Mouse (Mus musculus) regulatory T cell (primary cell): ENCODE data around the gene Gltp.

Experiments
- in situ Hi-C: fragments of 300-600 bp; cut with MboI, MseI; formaldehyde crosslinking; loops from one replicate; pipeline ENCODE4 v1.15.1; 2025; ENCODE audit warnings: high pct_unique_total_duplicates

Gene Gltp

DNA sequence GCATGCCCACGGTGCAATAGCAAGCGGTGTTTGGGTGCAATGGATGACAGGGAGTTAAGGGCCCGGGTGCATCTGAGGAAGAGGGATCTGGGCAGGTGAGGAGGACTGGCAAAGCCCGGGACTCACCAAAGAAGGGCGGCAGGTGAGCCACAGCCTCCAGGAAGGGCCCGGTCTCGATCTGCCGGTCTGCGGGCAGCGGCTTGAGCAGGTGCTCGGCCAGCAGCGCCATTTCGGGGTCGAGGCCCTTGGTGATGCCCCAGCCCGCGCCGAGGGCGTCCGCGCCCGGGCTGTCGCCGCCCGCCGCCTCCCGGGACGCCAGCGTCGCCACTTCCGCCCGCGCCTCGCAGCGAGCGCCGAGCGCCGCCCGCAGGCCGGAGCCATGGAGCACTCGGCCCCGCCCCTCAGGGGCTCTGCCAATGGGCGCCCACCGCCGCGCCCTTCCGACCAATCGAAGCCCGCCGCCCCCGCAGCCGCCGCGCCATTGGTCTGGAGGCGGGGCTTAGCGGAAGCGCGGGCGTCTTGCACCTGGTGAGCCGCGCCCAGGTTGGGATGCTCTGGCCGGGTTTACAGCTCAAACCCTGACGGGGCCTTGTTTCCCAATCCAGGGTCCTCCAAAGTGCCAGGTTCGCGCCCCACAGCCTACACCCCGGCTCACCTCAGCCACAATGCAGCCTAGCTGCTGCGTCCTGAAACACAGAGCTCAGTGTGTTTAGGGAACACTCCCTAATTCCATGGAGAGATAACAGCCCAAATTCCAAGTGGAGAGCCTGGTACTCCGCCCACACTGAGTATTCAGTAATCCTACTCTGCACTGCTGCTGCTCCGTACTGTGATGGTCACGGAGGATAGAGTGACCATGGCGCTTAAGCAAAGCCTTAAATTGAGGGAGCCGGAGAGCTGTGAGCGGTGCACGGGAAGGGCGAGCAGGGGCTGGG lies at the start of gene Gltp:
Gene Gltp (minus strand): TSS at position 352 of the 935 bp plus-strand sequence.
- in situ Hi-C loops, result no loop called here

- in situ Hi-C loops, result no loop called here
Observed at GRCm38 (mm10) chr5:114738707-114739241, 48.0 kb upstream of the Gltp start.

- in situ Hi-C loops, result no loop called here
Observed at GRCm38 (mm10) chr5:114737090-114737887, 46.5 kb upstream of the Gltp start.

- in situ Hi-C loops, result no loop called here
Observed at GRCm38 (mm10) chr5:114733606-114734005, 42.8 kb upstream of the Gltp start.

DNA sequence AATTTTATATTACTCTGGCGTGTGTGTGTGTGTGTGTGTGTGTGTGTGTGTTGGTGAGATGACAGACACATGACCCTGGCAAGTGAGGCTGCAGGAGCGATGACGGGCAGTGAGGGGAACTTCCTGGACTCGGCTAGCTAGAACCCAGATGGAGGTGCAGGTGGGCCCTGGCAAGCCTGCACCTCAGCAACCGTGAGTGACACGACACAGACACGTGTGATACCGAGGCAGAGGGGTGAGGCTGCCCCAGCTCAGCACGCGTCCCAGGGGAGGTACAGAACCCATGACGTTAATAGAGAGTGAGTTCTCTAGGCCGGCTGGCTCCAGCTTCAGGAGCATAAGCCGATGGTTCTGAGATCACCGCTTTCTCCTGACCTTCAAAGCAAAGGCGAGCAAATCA lies 41.2 kb upstream of the Gltp start:
- in situ Hi-C loops, result no loop called here

GRCm38 (mm10) chr5:114731498-114731897 lies 40.7 kb upstream of the Gltp start:
- in situ Hi-C loops, result no loop called here

GRCm38 (mm10) chr5:114730129-114730528 lies 39.3 kb upstream of the Gltp start:
- in situ Hi-C loops, result no loop called here

- in situ Hi-C loops, result loop anchor here (10.0 kb wide), 1 partner anchor 357 kb away; no protein-coding TSS in a partner anchor
Observed at GRCm38 (mm10) chr5:114728160-114728559, 37.4 kb upstream of the Gltp start.

- in situ Hi-C loops, result loop anchor here (10.0 kb wide), 1 partner anchor 362 kb away; no protein-coding TSS in a partner anchor
Observed at GRCm38 (mm10) chr5:114722846-114723245, 32.1 kb upstream of the Gltp start.

GRCm38 (mm10) chr5:114721969-114722368 lies 31.2 kb upstream of the Gltp start:
- in situ Hi-C loops, result loop anchor here (10.0 kb wide), 1 partner anchor 363 kb away; no protein-coding TSS in a partner anchor

DNA sequence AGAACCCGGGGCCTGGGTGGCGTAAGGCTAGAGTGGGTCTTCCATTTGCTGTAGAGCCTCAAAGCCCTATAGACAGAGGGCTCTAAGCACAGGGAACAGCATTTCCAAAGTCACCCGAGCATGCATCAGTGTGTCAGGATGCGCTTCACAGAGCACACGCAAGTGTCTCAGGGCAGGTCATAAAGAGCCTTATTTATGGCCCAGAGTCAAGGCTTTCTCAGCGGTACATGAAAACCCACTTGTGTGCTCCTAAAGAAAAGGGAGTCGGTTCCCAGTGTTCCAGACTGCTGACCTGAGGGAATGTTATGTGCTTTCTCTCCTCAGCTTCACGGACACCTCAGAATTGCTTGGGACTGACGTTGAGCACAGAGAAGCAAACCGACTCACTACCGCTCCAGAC lies 30.0 kb upstream of the Gltp start:
- in situ Hi-C loops, result loop anchor here (10.0 kb wide), 1 partner anchor 364 kb away; no protein-coding TSS in a partner anchor

DNA sequence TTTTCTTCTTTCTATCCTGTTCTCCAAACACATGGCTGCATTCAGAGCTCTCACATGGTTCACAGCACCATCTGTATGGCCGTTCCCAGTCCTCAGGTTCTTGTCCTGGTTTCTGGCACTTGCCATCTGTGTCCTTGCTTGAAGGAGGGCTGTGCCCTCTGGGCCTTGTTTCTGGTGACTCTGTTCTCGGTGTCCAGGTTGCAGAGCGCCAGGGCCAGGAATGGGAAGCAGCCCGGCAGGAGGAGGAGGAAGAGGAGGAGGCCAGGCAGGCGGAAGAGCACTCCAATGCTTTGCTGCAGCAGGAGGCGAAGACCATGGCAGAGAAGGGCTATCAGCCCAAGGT lies 29.1 kb upstream of the Gltp start:
- in situ Hi-C loops, result loop anchor here (10.0 kb wide), 1 partner anchor 365 kb away; no protein-coding TSS in a partner anchor

DNA sequence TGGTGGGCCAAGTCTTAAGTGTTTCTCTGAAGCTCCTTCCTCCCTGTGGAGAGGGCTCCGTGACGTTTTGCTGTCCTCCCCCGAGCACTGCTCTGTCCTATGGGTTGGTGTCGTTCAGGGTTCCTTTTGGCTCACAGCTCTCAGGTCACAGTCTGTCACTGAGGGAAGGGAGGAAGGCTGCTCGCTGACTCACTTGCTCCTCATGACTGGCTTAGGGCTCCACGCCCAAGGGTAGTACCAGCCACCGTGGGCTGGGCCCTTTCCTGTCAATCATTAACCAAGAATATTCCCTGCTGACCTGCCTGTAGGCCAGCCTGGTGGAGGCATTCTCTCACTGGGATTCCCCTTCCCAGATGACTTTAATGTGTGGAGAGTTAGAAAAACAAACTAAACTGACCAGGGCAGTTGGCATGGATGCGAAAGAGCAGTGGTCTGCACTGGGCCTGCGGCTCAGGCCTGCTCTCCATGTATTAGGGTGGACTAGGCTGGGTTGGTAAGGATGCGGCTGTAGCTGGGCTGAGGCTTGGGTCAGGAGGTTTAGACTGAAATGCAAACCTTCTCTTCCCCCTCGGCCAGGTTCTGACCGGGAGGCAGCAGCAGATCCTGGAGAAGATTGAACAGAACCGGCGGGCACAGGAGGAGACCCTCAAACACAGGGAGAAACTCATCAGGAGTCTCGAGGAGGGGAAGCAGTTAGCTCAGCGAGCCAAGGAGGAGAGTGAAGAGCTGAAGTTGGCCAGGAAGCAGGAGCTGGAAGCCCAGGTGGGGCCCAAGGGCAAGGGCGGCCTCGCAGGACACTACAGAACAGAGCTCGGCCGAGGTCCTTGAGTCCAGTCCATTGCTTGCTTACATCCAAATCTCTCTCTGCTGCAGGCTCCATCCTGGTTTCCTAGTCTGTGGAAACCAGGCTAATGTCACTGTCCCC lies 28.5 kb upstream of the Gltp start:
- in situ Hi-C loops, result no loop called here

DNA sequence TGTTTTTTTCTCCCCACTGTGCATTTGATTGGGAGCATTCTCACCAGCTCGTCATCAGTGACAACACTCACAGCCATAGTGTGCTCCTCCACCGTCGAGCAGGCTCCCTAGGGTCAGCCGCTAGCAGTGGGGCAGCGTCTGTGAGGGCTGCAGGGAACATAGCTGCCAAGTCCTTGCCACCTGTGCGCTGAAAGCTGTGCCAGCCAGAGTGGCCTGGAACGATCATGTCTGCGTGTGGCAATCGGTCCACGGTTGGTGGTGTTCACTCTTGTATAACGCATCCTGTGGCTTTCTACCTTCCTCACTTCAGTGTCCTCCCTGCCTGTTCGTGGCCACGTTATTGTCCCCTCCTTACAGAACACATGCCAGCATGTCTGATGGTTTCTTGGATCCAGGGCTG lies 27.7 kb upstream of the Gltp start:
- in situ Hi-C loops, result no loop called here

- in situ Hi-C loops, result no loop called here
Observed at GRCm38 (mm10) chr5:114717937-114718336, 27.2 kb upstream of the Gltp start.

DNA sequence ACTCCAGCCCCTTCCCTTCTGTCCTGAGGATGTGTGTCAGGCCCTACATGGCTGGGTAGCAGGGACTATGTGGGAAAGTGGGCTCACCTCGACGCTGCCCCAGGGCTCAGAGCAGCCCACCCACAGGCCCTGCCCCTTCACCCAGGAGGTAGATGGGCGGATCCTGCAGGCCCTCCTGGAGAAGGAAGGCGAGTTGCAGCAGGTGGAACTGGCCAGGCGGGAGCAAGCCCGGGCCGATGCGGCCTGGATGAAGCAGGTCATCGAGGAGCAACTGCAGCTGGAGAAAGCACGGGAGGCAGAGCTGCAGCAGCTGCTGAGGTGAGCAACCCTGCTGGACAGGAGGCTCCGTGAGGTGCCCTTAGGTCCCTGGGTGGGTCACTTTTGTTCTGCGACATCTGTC lies 26.5 kb upstream of the Gltp start:
- in situ Hi-C loops, result no loop called here

- in situ Hi-C loops, result no loop called here
Observed at GRCm38 (mm10) chr5:114714551-114714950, 23.8 kb upstream of the Gltp start.

GRCm38 (mm10) chr5:114709357-114709756 lies 18.6 kb upstream of the Gltp start:
- in situ Hi-C loops, result no loop called here

- in situ Hi-C loops, result no loop called here
Observed at GRCm38 (mm10) chr5:114708491-114708890, 17.7 kb upstream of the Gltp start.

- in situ Hi-C loops, result no loop called here
Observed at GRCm38 (mm10) chr5:114707265-114708068, 16.7 kb upstream of the Gltp start, which contains the start of gene Tchp. TSS of gene Tchp (plus strand) at chr5:114707760.
